Mouse (Mus musculus): ENCODE measurements around the gene Ccdc171.
A peak's percentile ranks its signal among the peaks of the same experiment; 100 is the strongest.

DNA sequence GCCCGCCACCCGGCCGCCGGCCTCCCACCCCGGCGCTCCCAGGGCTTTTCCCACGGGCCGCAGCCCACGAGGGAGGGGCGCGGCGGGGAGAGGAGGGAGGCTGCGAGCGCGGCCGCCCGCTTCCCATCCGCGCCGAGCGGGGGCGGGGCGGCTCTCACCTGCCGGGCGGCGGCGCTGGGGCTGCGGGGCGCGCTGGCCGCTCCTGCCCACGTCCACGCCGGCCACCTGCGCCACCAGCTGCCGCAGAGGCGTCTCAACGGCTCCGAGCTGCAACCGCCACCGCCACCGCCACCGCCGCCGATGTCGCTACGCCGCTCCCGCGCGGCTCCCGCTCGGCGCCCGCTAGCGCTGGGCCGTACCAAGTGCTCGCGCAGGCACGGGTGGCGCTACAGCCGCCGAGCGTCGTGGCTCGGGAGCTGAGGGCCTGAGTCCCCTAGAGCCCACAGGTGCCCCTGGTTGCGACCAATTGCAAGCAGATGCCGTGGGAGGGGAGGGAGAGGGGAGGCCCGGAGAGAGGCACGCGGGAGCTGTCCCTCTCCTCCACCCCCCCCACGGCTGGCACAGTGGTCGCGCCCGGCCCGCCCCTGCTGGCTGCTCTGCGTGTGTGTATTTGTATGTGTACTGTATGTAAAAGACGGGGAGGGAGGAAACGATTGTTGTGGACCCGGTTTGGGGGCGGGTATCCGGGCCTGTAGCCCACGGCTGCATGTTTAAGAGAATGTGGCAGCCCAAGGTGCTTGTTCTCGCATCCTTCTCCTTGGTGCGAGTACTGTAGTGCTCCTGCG, 39.0 kb upstream of the Ccdc171 start, which contains the start of gene Psip1:
- TF ChIP-seq CTCF (IDR thresholded peaks at IDR 0.05) (peak; percentile 62), EP300 (IDR thresholded peaks at IDR 0.05) (no peak)

Data from lung, postnatal 0 days (tissue).